Mouse (Mus musculus) neural tube, embryonic 14.5 days (tissue): ENCODE measurements around the gene Wdr92. TPM values are rescaled to one million over a fixed set of nuclear protein-coding genes. Genes with fewer than 3 reads are reported as not detected.

Source experiments
- ATAC-seq: fragments of 200-750 bp; cut with Nextera tagmentation; 2 replicates; pipeline ENCODE4 v1.8.0; 2017; ENCODE audit warnings: low read depth, mild to moderate bottlenecking, moderate TSS enrichment, moderate library complexity
- H3K27ac ChIP-seq: fragments of 300-500 bp; sonication (generic); 2 replicates; pipeline ENCODE4 v1.5.1; 2014; ENCODE audit warnings: low read depth, mild to moderate bottlenecking, control low read depth, low read length, moderate library complexity, mixed read lengths
- H3K27me3 ChIP-seq: fragments of 300-500 bp; sonication (generic); 2 replicates; pipeline ENCODE4 v1.6.1; 2014; ENCODE audit warnings: low read length; ENCODE audit not compliant: control insufficient read depth, insufficient read depth
- H3K36me3 ChIP-seq: fragments of 300-500 bp; sonication (generic); 2 replicates; pipeline ENCODE4 v1.6.1; 2014; ENCODE audit warnings: low read length, mixed read lengths; ENCODE audit not compliant: control insufficient read depth, insufficient read depth
- H3K4me1 ChIP-seq: fragments of 300-500 bp; sonication (generic); 2 replicates; pipeline ENCODE4 v1.6.1; 2014; ENCODE audit warnings: low read length; ENCODE audit not compliant: control insufficient read depth, insufficient read depth
- H3K4me2 ChIP-seq: fragments of 300-500 bp; sonication (generic); 2 replicates; pipeline ENCODE4 v1.6.1; 2014; ENCODE audit warnings: mild to moderate bottlenecking, low read depth, low read length, control low read depth
- H3K4me3 ChIP-seq: fragments of 300-500 bp; sonication (generic); 2 replicates; pipeline ENCODE4 v1.5.1; 2014; ENCODE audit warnings: low read depth, low read length, control low read depth, mixed read lengths
- H3K9ac ChIP-seq: fragments of 300-500 bp; sonication (generic); replicated peaks from 2 replicates; pipeline ENCODE4 v1.6.1; 2014; ENCODE audit warnings: low read depth, mild to moderate bottlenecking, control low read depth, low read length, mixed read lengths
- H3K9me3 ChIP-seq: fragments of 300-500 bp; sonication (generic); 2 replicates; pipeline ENCODE4 v1.6.1; 2016; ENCODE audit warnings: low read length; ENCODE audit not compliant: control insufficient read depth
- whole genome bisulfite sequencing: fragments of 180-500 bp; shearing (Covaris S2); extraction: QIAGEN DNeasy Blood & Tissue Kit; methylation state at CpG from one replicate; pipeline ENCODE4 v1.1.7; 2014; 5-methylcytosine and 5-hydroxymethylcytosine counted together
- polyA plus RNA-seq: library from polyadenylated mRNA; unstranded; fragments of >200 nt; fragmentation: Nextera tagmentation; extraction: Ambion mirVana; gene quantifications from 2 replicates; pipeline ENCODE4 v1.2.1, GENCODE M21; 2014

The Wdr92 gene
- polyA plus RNA-seq, 1 experiment from 2014 or later = 18.4 TPM

GRCm38 (mm10) chr11:17279959-17280358 is 98.1 kb downstream of the Wdr92 start:
- H3K4me3 ChIP-seq = no peak overlapping the region
- no peak overlapping the region for H3K4me2 ChIP-seq
- H3K9me3 ChIP-seq = no peaks in the 10 kb centered on the region
- 18% methylated on average over 9 of the region's 9 CpGs for WGBS
- ATAC-seq = peak; percentile 78
- H3K9ac ChIP-seq = no peak overlapping the region
- no peaks in the 10 kb centered on the region for H3K36me3 ChIP-seq
- no peaks in the 10 kb centered on the region for H3K27me3 ChIP-seq
- H3K4me1 ChIP-seq = no peaks in the 10 kb centered on the region
- H3K27ac ChIP-seq = no peak overlapping the region

Other genes with a start within 250 kb of the Wdr92 start
- 0.60 and 0.91 TPM in 2 replicates for gene Fbxo48, start 230.7 kb upstream of the Wdr92 start, polyA plus RNA-seq
- gene Cnrip1, start 130.5 kb upstream of the Wdr92 start, polyA plus RNA-seq = 132 and 166 TPM in 2 replicates
- 4.1 and 5.2 TPM in 2 replicates for gene Plek, start 129.7 kb upstream of the Wdr92 start, polyA plus RNA-seq
- gene Ppp3r1, start 22.8 kb upstream of the Wdr92 start, polyA plus RNA-seq = 258 and 262 TPM in 2 replicates
- gene Pno1, start 29.5 kb downstream of the Wdr92 start, polyA plus RNA-seq = 52.6 and 56.1 TPM in 2 replicates
- 154 and 178 TPM in 2 replicates for gene C1d, start 75.5 kb downstream of the Wdr92 start, polyA plus RNA-seq